Comparison of ENCODE assay signal across 8 mouse cellular contexts in the genomic region with DNA sequence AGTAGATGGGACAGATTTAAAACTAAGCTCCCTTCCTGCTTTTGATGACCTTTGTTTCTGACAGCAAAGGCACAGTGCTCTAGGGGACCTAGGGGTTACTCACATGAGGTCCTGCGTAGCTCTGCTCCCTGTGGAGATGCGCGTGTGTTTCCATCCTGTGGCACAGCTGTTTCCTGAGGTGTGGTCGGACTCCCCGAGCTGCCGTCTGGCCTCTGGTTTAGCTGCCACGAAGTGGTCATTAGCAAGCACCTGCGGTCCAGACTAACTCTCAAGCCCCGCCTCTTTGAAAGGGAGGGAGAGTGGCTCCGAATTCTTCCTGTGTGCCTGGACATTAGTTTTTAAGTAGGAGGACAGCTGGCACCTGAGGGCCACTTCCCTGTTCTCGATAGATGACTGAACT. TPM values are rescaled to one million over a fixed set of nuclear protein-coding genes. Genes with fewer than 3 reads are reported as not detected.
DNase-seq lines count a peak whose midpoint lies in the region; ATAC-seq lines count a peak whose summit lies in the region.

A gene (minus strand): TSS at position 233 of the 400 bp plus-strand sequence.

- no peak within 1 kb of the TSS for H3K4me3 ChIP-seq in embryonic facial prominence, embryonic 11.5 days (ENCODE audit: low read depth, low read length)

- no peaks in the 10 kb centered on the region for H3K36me3 ChIP-seq in embryonic facial prominence, embryonic 11.5 days (replicated peaks; ENCODE audit: control insufficient read depth, insufficient read depth, low read depth, low read length)

- no peak within 1 kb of the TSS for H3K9ac ChIP-seq in embryonic facial prominence, embryonic 11.5 days (replicated peaks; ENCODE audit: low read length)

- DNase-seq in layer of hippocampus, adult 8-10 months (ENCODE audit: low spot score in 2 of 2): no peak
- DNase-seq in layer of hippocampus, adult 9-10 months (ENCODE audit: low spot score): no peak
- DNase-seq in embryonic facial prominence, embryonic 11.5 days (ENCODE audit: low spot score): no peak
- DNase-seq in heart, postnatal 10 days: peak in 1 of 2 experiments; percentile 46
- peak; percentile 36 to 56 for DNase-seq in kidney, postnatal 4 days
- peak; percentile 44 for DNase-seq in lung, postnatal 10 days
- peak; percentile 42 for DNase-seq in testis, postnatal 14 days (ENCODE audit: low spot score)
- DNase-seq in cerebellum, adult 9-10 months: no peak

- H3K27ac ChIP-seq in embryonic facial prominence, embryonic 11.5 days (replicated peaks; ENCODE audit: low read depth, low read length): no peak within 1 kb of the TSS

- intact Hi-C loops in heart, postnatal 10 days (cut with DNase I): no loop called here

- no peaks in the 10 kb centered on the region for H3K27me3 ChIP-seq in embryonic facial prominence, embryonic 11.5 days (ENCODE audit: control insufficient read depth, insufficient read depth, low read length)

- no peak within 1 kb of the TSS for H3K4me2 ChIP-seq in embryonic facial prominence, embryonic 11.5 days (ENCODE audit: low read depth, low read length)

- WGBS in embryonic facial prominence, embryonic 11.5 days: 14% methylated on average over 11 of the region's 11 CpGs

- no peak for ATAC-seq in embryonic facial prominence, embryonic 11.5 days (replicated peaks; ENCODE audit: insufficient number of reproducible peaks, low FRiP score, low TSS enrichment, low read depth)

- H3K4me1 ChIP-seq in embryonic facial prominence, embryonic 11.5 days (ENCODE audit: control insufficient read depth, insufficient read depth, low read length): 0 out of 2 replicates have a peak, but pooled peaks cover 2% of the 10 kb centered on the region

- H3K9me3 ChIP-seq in embryonic facial prominence, embryonic 11.5 days (replicated peaks; ENCODE audit: control insufficient read depth, low read length): no peaks in the 10 kb centered on the region

RNA-seq across cellular contexts. Expression of the gene that starts here (rescaled TPM):
- 10 to 100 TPM; 50.7 to 61.6 (median 55.9) TPM for total RNA-seq in layer of hippocampus, adult 8-10 months (2022)
- polyA plus RNA-seq in embryonic facial prominence, embryonic 11.5 days (2014; fragmentation: Nextera tagmentation; extraction: Ambion mirVana): 20.3 TPM in 2 replicates
- total RNA-seq in heart, postnatal 10 days (2021): 10 to 100 TPM; 33.7 to 38.5 TPM

Comparison
In these comparisons a context has a peak if more than half of its experiments do, and no peak if none do; other contexts are left out.
1. DNase-seq: peak in kidney, postnatal 4 days (2 of 2), lung, postnatal 10 days (single experiment) and testis, postnatal 14 days (single experiment); none in layer of hippocampus, adult 8-10 months (0 of 2), layer of hippocampus, adult 9-10 months (single experiment), embryonic facial prominence, embryonic 11.5 days (single experiment) and cerebellum, adult 9-10 months (single experiment).